Mouse (Mus musculus) lung, embryonic 15.5 days (tissue): ENCODE results near the gene Pgbd1. TPM values are rescaled to one million over a fixed set of nuclear protein-coding genes. Genes with fewer than 3 reads are reported as not detected.
"Not testable (repeated sequence)": the region's sequence is repeated elsewhere in the genome, so short reads cannot be mapped to it uniquely, and the experiment has no call there.

ENCODE experiments used
- ATAC-seq: fragments of 200-750 bp; cut with Nextera tagmentation; 2 replicates; pipeline ENCODE4 v1.8.0; 2017; ENCODE audit warnings: moderate number of reproducible peaks, borderline replicate concordance; ENCODE audit not compliant: low FRiP score, low TSS enrichment; ENCODE audit errors: extremely low read depth
- H3K27ac ChIP-seq: fragments of 300-500 bp; sonication (generic); 2 replicates; pipeline ENCODE4 v1.5.1; 2015; ENCODE audit warnings: moderate library complexity, mild to moderate bottlenecking, inconsistent platforms
- H3K27me3 ChIP-seq: fragments of 300-500 bp; sonication (generic); 2 replicates; pipeline ENCODE4 v1.6.1; 2015; ENCODE audit warnings: inconsistent platforms
- H3K36me3 ChIP-seq: fragments of 300-500 bp; sonication (generic); 2 replicates; pipeline ENCODE4 v1.6.1; 2015; ENCODE audit warnings: inconsistent platforms
- H3K4me1 ChIP-seq: fragments of 300-500 bp; sonication (generic); 2 replicates; pipeline ENCODE4 v1.6.1; 2015; ENCODE audit warnings: inconsistent platforms
- H3K4me2 ChIP-seq: fragments of 300-500 bp; sonication (generic); 2 replicates; pipeline ENCODE4 v1.6.1; 2015; ENCODE audit warnings: inconsistent platforms, mild to moderate bottlenecking, moderate library complexity
- H3K4me3 ChIP-seq: fragments of 300-500 bp; sonication (generic); 2 replicates; pipeline ENCODE4 v1.5.1; 2015; ENCODE audit warnings: mild to moderate bottlenecking, inconsistent platforms
- H3K9ac ChIP-seq: fragments of 300-500 bp; sonication (generic); 2 replicates; pipeline ENCODE4 v1.6.1; 2015; ENCODE audit warnings: inconsistent platforms
- H3K9me3 ChIP-seq: fragments of 300-500 bp; sonication (generic); 2 replicates; pipeline ENCODE4 v1.6.1; 2016; ENCODE audit warnings: inconsistent platforms
- WGBS: fragments of 180-500 bp; shearing (Covaris S2); methylation state at CpG from one replicate; pipeline ENCODE4 v1.1.7; 2015; 5-methylcytosine and 5-hydroxymethylcytosine counted together
- polyA plus RNA-seq: library from polyadenylated mRNA; unstranded; fragments of >200 nt; fragmentation: Nextera tagmentation; extraction: Ambion mirVana; gene quantifications from 2 replicates; pipeline ENCODE4 v1.2.1, GENCODE M21; 2015

The Pgbd1 gene
- polyA plus RNA-seq, 1 experiment from 2014 or later: 3.0 TPM

GRCm38 (mm10) chr13:21414231-21415212 is 26.3 kb downstream of the Pgbd1 start:
- Histone ChIP-seq H3K9me3 (no peaks in the 10 kb centered on the region), H3K9ac (no peak overlapping the region), H3K4me2 (peak overlapping the region; percentile 27; the same call in 1 of the 2 replicates), H3K4me3 (no peak overlapping the region), H3K36me3 (no peaks in the 10 kb centered on the region), H3K27me3 (no peaks in the 10 kb centered on the region), H3K4me1 (peaks cover 5% of the 10 kb centered on the region; the same call in 1 of the 2 replicates), H3K27ac (peak overlapping the region; percentile 63)
- WGBS: 49% methylated on average over 14 of the region's 15 CpGs
- ATAC-seq: peak; percentile 49; the same call in 1 of the 2 replicates

- peak overlapping the region; percentile 27; the same call in 1 of the 2 replicates for H3K9ac ChIP-seq
- no peaks in the 10 kb centered on the region for H3K27me3 ChIP-seq
- H3K4me2 ChIP-seq: peak overlapping the region; percentile 70
- ATAC-seq: no peak
- H3K4me3 ChIP-seq: peak overlapping the region; percentile 46
- no peaks in the 10 kb centered on the region for H3K9me3 ChIP-seq
- 48% methylated on average over 11 of the region's 11 CpGs for WGBS
- peak overlapping the region; percentile 6; the same call in 1 of the 2 replicates for H3K27ac ChIP-seq
- no peaks in the 10 kb centered on the region for H3K36me3 ChIP-seq
- peaks cover 11% of the 10 kb centered on the region; the same call in 1 of the 2 replicates for H3K4me1 ChIP-seq
These were observed 31.9 kb downstream of the Pgbd1 start for GRCm38 (mm10) chr13:21408805-21409459.

- H3K27me3 ChIP-seq: no peaks in the 10 kb centered on the region
- peak overlapping the region; percentile 70 for H3K4me2 ChIP-seq
- H3K4me1 ChIP-seq: peaks cover 11% of the 10 kb centered on the region; the same call in 1 of the 2 replicates
- peak overlapping the region; percentile 46 for H3K4me3 ChIP-seq
- H3K27ac ChIP-seq: peak overlapping the region; percentile 52
- no peaks in the 10 kb centered on the region for H3K9me3 ChIP-seq
- peak; percentile 95 for ATAC-seq
- H3K36me3 ChIP-seq: no peaks in the 10 kb centered on the region
- WGBS: 3% methylated on average over 27 of the region's 27 CpGs
- H3K9ac ChIP-seq: peak overlapping the region; percentile 57
These were observed 32.7 kb downstream of the Pgbd1 start for GRCm38 (mm10) chr13:21407969-21408804.

GRCm38 (mm10) chr13:21407341-21407740 is 33.5 kb downstream of the Pgbd1 start:
- Histone ChIP-seq H3K27ac (no peak overlapping the region), H3K36me3 (no peaks in the 10 kb centered on the region), H3K4me2 (peak overlapping the region; percentile 70; the same call in 1 of the 2 replicates), H3K9me3 (no peaks in the 10 kb centered on the region), H3K27me3 (no peaks in the 10 kb centered on the region), H3K4me1 (peaks cover 11% of the 10 kb centered on the region; the same call in 1 of the 2 replicates), H3K9ac (no peak overlapping the region), H3K4me3 (no peak overlapping the region)
- 80% methylated on average over 11 of the region's 11 CpGs for WGBS
- ATAC-seq: no peak

GRCm38 (mm10) chr13:21402848-21403247 is 38.0 kb downstream of the Pgbd1 start:
- H3K4me2 ChIP-seq: peak overlapping the region; percentile 62
- peak overlapping the region; percentile 89 for H3K4me3 ChIP-seq
- no peaks in the 10 kb centered on the region for H3K27me3 ChIP-seq
- peaks cover 16% of the 10 kb centered on the region for H3K4me1 ChIP-seq
- peak overlapping the region; percentile 92 for H3K9ac ChIP-seq
- 0 out of 2 replicates have a peak overlapping the region, but pooled peaks have one; percentile 82 for H3K27ac ChIP-seq
- peaks cover 12% of the 10 kb centered on the region for H3K36me3 ChIP-seq
- no peak for ATAC-seq
- 0% methylated on average over 2 of the region's 2 CpGs for WGBS
- no peaks in the 10 kb centered on the region for H3K9me3 ChIP-seq

GRCm38 (mm10) chr13:21402287-21402846 is 38.5 kb downstream of the Pgbd1 start, which contains the start of gene Zkscan3:
Gene Zkscan3 (minus strand): TSS chr13:21402755.
- peak within 1 kb of the TSS; percentile 89 for H3K4me3 ChIP-seq
- ATAC-seq: peak; percentile 94

GRCm38 (mm10) chr13:21401636-21402286 is 39.1 kb downstream of the Pgbd1 start:
- Histone ChIP-seq H3K9ac (peak overlapping the region; percentile 92), H3K4me1 (peaks cover 11% of the 10 kb centered on the region; the same call in 1 of the 2 replicates), H3K36me3 (peaks cover 12% of the 10 kb centered on the region), H3K9me3 (no peaks in the 10 kb centered on the region), H3K27ac (peak overlapping the region; percentile 82), H3K4me3 (peak overlapping the region; percentile 89), H3K4me2 (peak overlapping the region; percentile 62), H3K27me3 (no peaks in the 10 kb centered on the region)
- ATAC-seq: 0 out of 2 replicates have a peak, but pooled peaks have one; percentile 46
- WGBS: 5% methylated on average over 12 of the region's 12 CpGs

More at GRCm38 (mm10) chr13:21402287-21402846, 38.5 kb downstream of the Pgbd1 start, which contains the start of gene Zkscan3:
- Histone ChIP-seq H3K27ac (peak within 1 kb of the TSS; percentile 82), H3K4me2 (peak within 1 kb of the TSS; percentile 62), H3K36me3 (peaks cover 12% of the 10 kb centered on the region), H3K27me3 (no peaks in the 10 kb centered on the region), H3K9ac (peak within 1 kb of the TSS; percentile 92), H3K9me3 (no peaks in the 10 kb centered on the region), H3K4me1 (peaks cover 11% of the 10 kb centered on the region)
- WGBS: under 1% methylated on average over 35 of the region's 35 CpGs

GRCm38 (mm10) chr13:21401166-21401565 is 39.7 kb downstream of the Pgbd1 start:
- Histone ChIP-seq H3K4me2 (peak overlapping the region; percentile 62), H3K4me3 (peak overlapping the region; percentile 89), H3K36me3 (peaks cover 17% of the 10 kb centered on the region), H3K9me3 (no peaks in the 10 kb centered on the region), H3K27me3 (no peaks in the 10 kb centered on the region), H3K9ac (0 out of 2 replicates have a peak overlapping the region, but pooled peaks have one; percentile 92), H3K4me1 (peaks cover 11% of the 10 kb centered on the region; the same call in 1 of the 2 replicates), H3K27ac (no peak overlapping the region)
- WGBS: 68% methylated on average over 3 of the region's 3 CpGs
- no peak for ATAC-seq

- H3K4me1 ChIP-seq: peaks cover 11% of the 10 kb centered on the region; the same call in 1 of the 2 replicates
These were observed 43.4 kb downstream of the Pgbd1 start for GRCm38 (mm10) chr13:21397486-21397885.

GRCm38 (mm10) chr13:21396048-21396447 is 44.8 kb downstream of the Pgbd1 start:
- not testable (repeated sequence) for H3K9me3 ChIP-seq, H3K4me2 ChIP-seq, H3K27ac ChIP-seq, H3K27me3 ChIP-seq, H3K4me3 ChIP-seq, H3K4me1 ChIP-seq, H3K9ac ChIP-seq
- ATAC-seq: 0 out of 2 replicates have a peak, but pooled peaks have one; percentile 31
- peaks cover 57% of the 10 kb centered on the region for H3K36me3 ChIP-seq
- WGBS: 94% methylated on average over 18 of the region's 18 CpGs

More at GRCm38 (mm10) chr13:21397486-21397885, 43.4 kb downstream of the Pgbd1 start:
- no peaks in the 10 kb centered on the region for H3K27me3 ChIP-seq
- H3K9ac ChIP-seq: no peak overlapping the region
- WGBS: 75% methylated on average over 2 of the region's 2 CpGs
- H3K9me3 ChIP-seq: no peaks in the 10 kb centered on the region
- ATAC-seq: no peak
- peaks cover 44% of the 10 kb centered on the region for H3K36me3 ChIP-seq
- no peak overlapping the region for H3K4me2 ChIP-seq
- H3K27ac ChIP-seq: no peak overlapping the region
- no peak overlapping the region for H3K4me3 ChIP-seq
